Mouse (Mus musculus): ENCODE results near the gene Pip5k1b.

DNA sequence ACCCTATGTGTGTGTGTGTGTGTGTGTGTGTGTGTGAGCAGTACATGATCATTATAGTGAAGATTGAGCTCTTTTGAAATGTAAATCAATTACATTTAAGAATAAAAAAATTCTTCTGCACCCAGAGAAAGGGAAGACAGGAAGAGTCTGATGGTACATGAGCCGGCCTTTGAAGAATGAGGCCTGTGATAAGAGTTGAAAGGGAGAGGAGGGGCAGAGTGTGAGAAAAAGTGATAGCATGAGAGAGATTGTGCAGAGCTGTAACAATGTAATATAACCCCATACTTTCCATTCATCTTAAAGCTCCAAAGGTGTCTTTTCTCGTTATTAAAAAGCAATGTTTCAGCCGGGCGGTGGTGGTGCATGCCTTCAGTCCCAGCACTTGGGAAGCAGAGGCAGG is 47.8 kb upstream of the Pip5k1b start:
- TF ChIP-seq POLR2A (IDR thresholded peaks at IDR 0.05; ENCODE audit: insufficient read length, low read depth) (no peak), MAX (IDR thresholded peaks at IDR 0.05; ENCODE audit: low read depth) (no peak), USF1 (IDR thresholded peaks at IDR 0.05; ENCODE audit: low read depth) (no peak), TCF12 (IDR thresholded peaks at IDR 0.05; ENCODE audit: insufficient read depth, poor library complexity, severe bottlenecking) (no peak), MYOG (IDR thresholded peaks at IDR 0.05; ENCODE audit: control insufficient read depth in 1 of 3, insufficient read depth in 1 of 3, insufficient read length in 2 of 3, low read depth in 2 of 3) (no peak), E2F4 (IDR thresholded peaks at IDR 0.05; ENCODE audit: insufficient read depth) (no peak)

Measured in myocyte (in vitro differentiated cells).